Mouse (Mus musculus) adipose tissue, adult 10 weeks (tissue): Measurements from ENCODE around the gene Rps18. TPM values are rescaled to one million over a fixed set of nuclear protein-coding genes. Genes with fewer than 3 reads are reported as not detected.

ENCODE experiments used
- polyA plus RNA-seq: library from polyadenylated mRNA; stranded (reverse); fragments of 350-450 nt; fragmentation: Illumina TruSeq; extraction: RNeasy Lipid Tissue Mini Kit (QIAGEN cat#74804); gene quantifications from one replicate; pipeline ENCODE4 v1.2.3, GENCODE M21; 2014; ENCODE audit warnings: low read depth, low replicate concordance

The Rps18 gene
- 1,863 TPM for polyA plus RNA-seq

GRCm38 (mm10) chr17:33955555-33956214, at the start of gene Rps18, which contains the start of gene Vps52:
Gene Rps18 (minus strand): TSS chr17:33956001.
Gene Vps52 (plus strand): TSS chr17:33955812.

GRCm38 (mm10) chr17:34000150-34000537, 44.3 kb upstream of the Rps18 start, which contains the start of gene H2-K1:
Gene H2-K1 (minus strand): TSS chr17:34000347.

GRCm38 (mm10) chr17:33951021-33951946, 4.5 kb downstream of the Rps18 start, which contains the start of gene B3galt4:
Gene B3galt4 (minus strand): TSS chr17:33951488.

GRCm38 (mm10) chr17:33940206-33940805, 15.5 kb downstream of the Rps18 start, which contains the start of the genes Pfdn6 and Wdr46:
Gene Pfdn6 (minus strand): TSS chr17:33940343.
Gene Wdr46 (plus strand): TSS chr17:33940660.

GRCm38 (mm10) chr17:33929371-33930279, 26.2 kb downstream of the Rps18 start, which contains the start of gene Rgl2:
Gene Rgl2 (plus strand): TSS chr17:33929543.

GRCm38 (mm10) chr17:33915671-33916250, 40.0 kb downstream of the Rps18 start, which contains the start of the genes Tapbp and Zbtb22:
Gene Tapbp (plus strand): TSS chr17:33915899.
Gene Zbtb22 (plus strand): TSS chr17:33915904.

GRCm38 (mm10) chr17:33909077-33909868, 46.5 kb downstream of the Rps18 start, which contains the start of gene Daxx:
Gene Daxx (plus strand): TSS chr17:33909414.

GRCm38 (mm10) chr17:33904835-33905234, 51.0 kb downstream of the Rps18 start, which contains the start of gene Platr17:
Gene Platr17 (plus strand): TSS chr17:33905135.

Other genes starting within 250 kb of the Rps18 start
- 86.5 TPM for gene March2, start 237.3 kb downstream of the Rps18 start, polyA plus RNA-seq
- gene Rab11b, start 195.5 kb downstream of the Rps18 start, polyA plus RNA-seq = 136 TPM
- 245 TPM for gene Angptl4, start 174.2 kb downstream of the Rps18 start, polyA plus RNA-seq
- gene Kank3, start 145.5 kb downstream of the Rps18 start, polyA plus RNA-seq = 91.1 TPM
- gene Rps28, start 131.4 kb downstream of the Rps18 start, polyA plus RNA-seq = 1,499 TPM
- 425 TPM for gene Ndufa7, start 131.4 kb downstream of the Rps18 start, polyA plus RNA-seq
- gene Cd320, start 112.9 kb downstream of the Rps18 start, polyA plus RNA-seq = 72.7 TPM
- not detected for gene Gm7029, start 82.2 kb downstream of the Rps18 start, polyA plus RNA-seq
- 1.9 TPM for gene Kifc1, start 65.3 kb downstream of the Rps18 start, polyA plus RNA-seq
- gene Platr17, start 50.9 kb downstream of the Rps18 start, polyA plus RNA-seq = not detected
- 29.2 TPM for gene Daxx, start 46.6 kb downstream of the Rps18 start, polyA plus RNA-seq
- gene Tapbp, start 40.1 kb downstream of the Rps18 start, polyA plus RNA-seq = 147 TPM
- 25.1 TPM for gene Zbtb22, start 40.1 kb downstream of the Rps18 start, polyA plus RNA-seq
- 66.6 TPM for gene Rgl2, start 26.5 kb downstream of the Rps18 start, polyA plus RNA-seq
- 70.9 TPM for gene Pfdn6, start 15.7 kb downstream of the Rps18 start, polyA plus RNA-seq
- 14.0 TPM for gene Wdr46, start 15.3 kb downstream of the Rps18 start, polyA plus RNA-seq
- gene B3galt4, start 4.5 kb downstream of the Rps18 start, polyA plus RNA-seq = 5.6 TPM
- gene Vps52, start 189 bp downstream of the Rps18 start, polyA plus RNA-seq = 36.0 TPM
- 1,539 TPM for gene H2-K1, start 44.3 kb upstream of the Rps18 start, polyA plus RNA-seq
- gene Ring1, start 68.7 kb upstream of the Rps18 start, polyA plus RNA-seq = 30.7 TPM
- 92.5 TPM for gene H2-Ke6, start 72.1 kb upstream of the Rps18 start, polyA plus RNA-seq
- 158 TPM for gene Slc39a7, start 75.7 kb upstream of the Rps18 start, polyA plus RNA-seq
- gene Rxrb, start 75.8 kb upstream of the Rps18 start, polyA plus RNA-seq = 38.6 TPM
- 1.0 TPM for gene Col11a2, start 83.4 kb upstream of the Rps18 start, polyA plus RNA-seq
- 1.3 TPM for gene H2-Oa, start 136.3 kb upstream of the Rps18 start, polyA plus RNA-seq
- gene H2-DMa, start 163.5 kb upstream of the Rps18 start, polyA plus RNA-seq = 48.1 TPM
- 137 TPM for gene Brd2, start 166.6 kb upstream of the Rps18 start, polyA plus RNA-seq
- gene H2-DMb2, start 187.3 kb upstream of the Rps18 start, polyA plus RNA-seq = 44.6 TPM
- 43.1 TPM for gene H2-DMb1, start 197.1 kb upstream of the Rps18 start, polyA plus RNA-seq
- 19.5 TPM for gene Tap1, start 231.6 kb upstream of the Rps18 start, polyA plus RNA-seq
- gene Psmb9, start 231.8 kb upstream of the Rps18 start, polyA plus RNA-seq = 19.8 TPM
- 45.9 TPM for gene Psmb8, start 241.7 kb upstream of the Rps18 start, polyA plus RNA-seq
- gene Tap2, start 247.5 kb upstream of the Rps18 start, polyA plus RNA-seq = 26.3 TPM